Mouse (Mus musculus): ENCODE measurements around the gene Fhl3. TPM values are rescaled to one million over a fixed set of nuclear protein-coding genes. Genes with fewer than 3 reads are reported as not detected.
A peak's percentile ranks its signal among the peaks of the same experiment; 100 is the strongest.
"Not testable (repeated sequence)": the region's sequence is repeated elsewhere in the genome, so short reads cannot be mapped to it uniquely, and the experiment has no call there.

Fhl3 gene
- total and polyA plus RNA-seq, 2 experiments from 2014 or later, result 6.5 to 7.1 TPM

DNA sequence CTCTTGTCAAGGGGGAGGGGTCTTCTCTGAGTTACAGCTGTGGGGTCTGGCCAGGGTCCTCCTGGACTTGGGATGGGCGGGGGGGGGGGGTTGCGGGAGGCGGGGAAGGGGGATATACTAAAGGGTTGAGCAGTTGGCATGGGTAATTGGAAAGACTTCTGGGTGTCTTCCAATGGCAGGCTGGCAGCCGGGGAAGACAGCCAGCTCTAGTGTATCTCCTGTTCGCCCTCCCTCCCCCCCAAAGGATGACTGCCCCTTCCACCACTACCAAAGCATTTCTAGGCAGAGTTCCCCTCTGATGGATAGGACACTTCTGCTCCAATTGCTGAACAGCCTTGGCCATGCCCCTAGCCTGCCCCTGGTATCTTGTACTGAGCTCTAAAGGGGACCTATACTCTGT lies 1.4 kb downstream of the Fhl3 start:
- TF ChIP-seq CTCF (IDR thresholded peaks at IDR 0.05; ENCODE audit: low read depth) (no peak), EP300 (IDR thresholded peaks at IDR 0.05; ENCODE audit: low read depth) (no peak)
- ATAC-seq (ENCODE audit: insufficient read depth, low read depth), result no peak
- peak overlapping the region; percentile 72 for H3K27ac ChIP-seq (ENCODE audit: low read depth)

DNA sequence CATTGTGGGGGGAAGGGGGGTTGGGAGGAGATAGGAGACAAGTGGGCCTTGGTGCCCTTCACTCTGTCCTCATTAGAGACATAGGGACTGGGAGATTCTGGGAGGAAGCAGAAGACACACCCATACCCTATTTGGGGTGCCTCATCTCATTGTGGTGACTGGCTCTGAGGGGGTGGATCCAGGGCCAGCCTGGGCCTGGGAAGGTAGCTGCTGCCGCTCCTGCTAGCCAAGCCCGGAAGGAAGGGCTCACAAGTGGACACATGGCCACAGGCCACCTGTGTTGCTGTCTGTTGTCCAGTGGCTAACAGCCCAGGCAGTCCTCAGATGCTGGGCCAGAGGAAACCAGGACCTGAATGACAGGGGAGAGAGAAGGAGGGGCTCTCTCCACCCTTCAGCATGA lies 2.9 kb downstream of the Fhl3 start:
- no peaks in the 10 kb centered on the region for H3K9me3 ChIP-seq (replicated peaks; ENCODE audit: control insufficient read depth, low read length)
- ATAC-seq (ENCODE audit: insufficient read depth, low read depth), result no peak
- no peak overlapping the region for H3K9ac ChIP-seq (replicated peaks; ENCODE audit: low read depth, low read length)
- peak overlapping the region; percentile 52 for H3K4me2 ChIP-seq (ENCODE audit: low read depth, low read length)
- H3K27ac ChIP-seq (ENCODE audit: low read depth), result peak overlapping the region; percentile 91
- no peak for TF ChIP-seq EP300 (IDR thresholded peaks at IDR 0.05; ENCODE audit: low read depth)
- no peak for TF ChIP-seq CTCF (IDR thresholded peaks at IDR 0.05; ENCODE audit: low read depth)
- peaks cover 29% of the 10 kb centered on the region for H3K4me1 ChIP-seq (ENCODE audit: control insufficient read depth, insufficient read depth)
- DNase-seq (ENCODE audit: low spot score), result no peak
- 8% methylated on average over 2 of the region's 2 CpGs for WGBS
- peaks cover 20% of the 10 kb centered on the region for H3K36me3 ChIP-seq (replicated peaks; ENCODE audit: control insufficient read depth, insufficient read depth, low read length)
- H3K27me3 ChIP-seq (ENCODE audit: control insufficient read depth, insufficient read depth, low read length), result no peaks in the 10 kb centered on the region
- H3K4me3 ChIP-seq (ENCODE audit: low read depth, low read length), result no peak overlapping the region

More for the DNA sequence above, 1.4 kb downstream of the Fhl3 start:
- 24% methylated on average over 3 of the region's 5 CpGs for WGBS
- H3K4me3 ChIP-seq (ENCODE audit: low read depth, low read length), result peak overlapping the region; percentile 87
- no peaks in the 10 kb centered on the region for H3K9me3 ChIP-seq (replicated peaks; ENCODE audit: control insufficient read depth, low read length)
- peak overlapping the region; percentile 92 for H3K4me2 ChIP-seq (ENCODE audit: low read depth, low read length)
- peak overlapping the region; percentile 81 for H3K9ac ChIP-seq (replicated peaks; ENCODE audit: low read depth, low read length)
- peaks cover 29% of the 10 kb centered on the region for H3K4me1 ChIP-seq (ENCODE audit: control insufficient read depth, insufficient read depth)
- DNase-seq (ENCODE audit: low spot score), result no peak
- no peaks in the 10 kb centered on the region for H3K27me3 ChIP-seq (ENCODE audit: control insufficient read depth, insufficient read depth, low read length)
- peaks cover 12% of the 10 kb centered on the region for H3K36me3 ChIP-seq (replicated peaks; ENCODE audit: control insufficient read depth, insufficient read depth, low read length)

- no peak for ATAC-seq (ENCODE audit: insufficient read depth, low read depth)
- no peaks in the 10 kb centered on the region for H3K27me3 ChIP-seq (ENCODE audit: control insufficient read depth, insufficient read depth, low read length)
- peak overlapping the region; percentile 7; the same call in 1 of the 2 replicates for H3K4me3 ChIP-seq (ENCODE audit: low read depth, low read length)
- peaks cover 20% of the 10 kb centered on the region for H3K36me3 ChIP-seq (replicated peaks; ENCODE audit: control insufficient read depth, insufficient read depth, low read length)
- peak overlapping the region; percentile 52 for H3K4me2 ChIP-seq (ENCODE audit: low read depth, low read length)
- H3K27ac ChIP-seq (ENCODE audit: low read depth), result peak overlapping the region; percentile 91
- H3K9ac ChIP-seq (replicated peaks; ENCODE audit: low read depth, low read length), result peak overlapping the region; percentile 44
- no peak for DNase-seq (ENCODE audit: low spot score)
- H3K4me1 ChIP-seq (ENCODE audit: control insufficient read depth, insufficient read depth), result peaks cover 32% of the 10 kb centered on the region
- TF ChIP-seq EP300 (IDR thresholded peaks at IDR 0.05; ENCODE audit: low read depth) (no peak), CTCF (IDR thresholded peaks at IDR 0.05; ENCODE audit: low read depth) (no peak)
- WGBS, result 23% methylated on average over 6 of the region's 6 CpGs
- no peaks in the 10 kb centered on the region for H3K9me3 ChIP-seq (replicated peaks; ENCODE audit: control insufficient read depth, low read length)
Measured at GRCm38 (mm10) chr4:124703881-124704796, 3.6 kb downstream of the Fhl3 start.

DNA sequence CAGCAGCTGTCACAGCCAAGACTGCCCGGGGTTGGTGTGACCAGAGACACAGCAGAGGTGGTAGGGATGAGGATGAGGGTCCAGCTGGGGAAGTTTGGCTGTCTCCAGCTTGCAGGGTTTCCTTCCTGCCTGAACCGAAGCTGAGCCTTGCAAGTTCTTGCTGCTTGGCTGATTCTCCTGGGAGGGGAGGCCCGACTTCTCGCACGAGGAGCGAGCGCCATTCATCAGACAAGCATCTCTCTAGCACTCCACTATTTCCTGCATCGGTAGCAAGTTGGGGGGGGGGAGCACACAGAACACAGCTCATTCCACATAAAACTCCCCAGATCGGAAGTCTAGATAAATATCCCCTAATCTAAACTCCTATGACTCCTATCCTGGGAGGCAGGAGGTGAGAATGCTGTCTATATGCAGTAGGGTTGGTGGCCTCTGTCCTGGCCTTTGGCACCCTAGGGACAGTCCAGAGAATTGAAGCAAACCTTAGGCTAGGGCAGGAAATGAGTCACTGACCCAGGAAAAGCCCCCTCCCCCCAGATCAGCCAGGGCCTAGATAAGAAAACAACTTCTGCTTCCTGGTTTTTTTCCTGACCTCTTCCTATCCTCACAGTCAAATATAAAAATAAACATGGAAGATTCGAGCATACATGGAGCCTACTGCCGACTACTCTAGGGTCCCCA lies 4.4 kb downstream of the Fhl3 start:
- WGBS, result 29% methylated on average over 11 of the region's 11 CpGs
- peak; percentile 47 for DNase-seq (ENCODE audit: low spot score)
- peak; percentile 15 for ATAC-seq (ENCODE audit: insufficient read depth, low read depth)
- TF ChIP-seq EP300 (IDR thresholded peaks at IDR 0.05; ENCODE audit: low read depth), result peak; percentile 64; the same call in 1 of the 2 replicates
- no peak for TF ChIP-seq CTCF (IDR thresholded peaks at IDR 0.05; ENCODE audit: low read depth)
- Histone ChIP-seq H3K4me2 (ENCODE audit: low read depth, low read length) (peak overlapping the region; percentile 52), H3K4me3 (ENCODE audit: low read depth, low read length) (peak overlapping the region; percentile 7; the same call in 1 of the 2 replicates), H3K9me3 (replicated peaks; ENCODE audit: control insufficient read depth, low read length) (no peaks in the 10 kb centered on the region), H3K27me3 (ENCODE audit: control insufficient read depth, insufficient read depth, low read length) (no peaks in the 10 kb centered on the region), H3K27ac (ENCODE audit: low read depth) (peak overlapping the region; percentile 91), H3K4me1 (ENCODE audit: control insufficient read depth, insufficient read depth) (peaks cover 40% of the 10 kb centered on the region), H3K36me3 (replicated peaks; ENCODE audit: control insufficient read depth, insufficient read depth, low read length) (peaks cover 20% of the 10 kb centered on the region), H3K9ac (replicated peaks; ENCODE audit: low read depth, low read length) (peak overlapping the region; percentile 44)

GRCm38 (mm10) chr4:124705661-124706269 lies 5.3 kb downstream of the Fhl3 start:
- no peak for ATAC-seq (ENCODE audit: insufficient read depth, low read depth)
- Histone ChIP-seq H3K27me3 (ENCODE audit: control insufficient read depth, insufficient read depth, low read length) (no peaks in the 10 kb centered on the region), H3K9ac (replicated peaks; ENCODE audit: low read depth, low read length) (no peak overlapping the region), H3K36me3 (replicated peaks; ENCODE audit: control insufficient read depth, insufficient read depth, low read length) (peaks cover 20% of the 10 kb centered on the region), H3K4me1 (ENCODE audit: control insufficient read depth, insufficient read depth) (peaks cover 48% of the 10 kb centered on the region), H3K27ac (ENCODE audit: low read depth) (peak overlapping the region; percentile 91), H3K4me3 (ENCODE audit: low read depth, low read length) (no peak overlapping the region), H3K4me2 (ENCODE audit: low read depth, low read length) (no peak overlapping the region), H3K9me3 (replicated peaks; ENCODE audit: control insufficient read depth, low read length) (no peaks in the 10 kb centered on the region)
- 79% methylated on average over 23 of the region's 23 CpGs for WGBS
- no peak for TF ChIP-seq EP300 (IDR thresholded peaks at IDR 0.05; ENCODE audit: low read depth)
- no peak for TF ChIP-seq CTCF (IDR thresholded peaks at IDR 0.05; ENCODE audit: low read depth)
- DNase-seq (ENCODE audit: low spot score), result no peak

- H3K27me3 ChIP-seq (ENCODE audit: control insufficient read depth, insufficient read depth, low read length); DNase-seq (ENCODE audit: low spot score); H3K9ac ChIP-seq (replicated peaks; ENCODE audit: low read depth, low read length); H3K4me2 ChIP-seq (ENCODE audit: low read depth, low read length); H3K4me3 ChIP-seq (ENCODE audit: low read depth, low read length); H3K9me3 ChIP-seq (replicated peaks; ENCODE audit: control insufficient read depth, low read length); ATAC-seq (ENCODE audit: insufficient read depth, low read depth): not testable (repeated sequence)
- Histone ChIP-seq H3K36me3 (replicated peaks; ENCODE audit: control insufficient read depth, insufficient read depth, low read length) (peaks cover 20% of the 10 kb centered on the region), H3K27ac (ENCODE audit: low read depth) (peak overlapping the region; percentile 91; the same call in 1 of the 2 replicates), H3K4me1 (ENCODE audit: control insufficient read depth, insufficient read depth) (peaks cover 42% of the 10 kb centered on the region)
- WGBS, result 87% methylated on average over 25 of the region's 25 CpGs
Measured at GRCm38 (mm10) chr4:124707381-124708199, 7.1 kb downstream of the Fhl3 start.

- Histone ChIP-seq H3K4me2 (ENCODE audit: low read depth, low read length) (peak overlapping the region; percentile 77; the same call in 1 of the 2 replicates), H3K4me1 (ENCODE audit: control insufficient read depth, insufficient read depth) (peaks cover 41% of the 10 kb centered on the region), H3K27ac (ENCODE audit: low read depth) (peak overlapping the region; percentile 91), H3K36me3 (replicated peaks; ENCODE audit: control insufficient read depth, insufficient read depth, low read length) (peaks cover 20% of the 10 kb centered on the region), H3K4me3 (ENCODE audit: low read depth, low read length) (peak overlapping the region; percentile 49; the same call in 1 of the 2 replicates)
- WGBS, result 24% methylated on average over 1 of the region's 1 CpGs
- not testable (repeated sequence) for H3K27me3 ChIP-seq (ENCODE audit: control insufficient read depth, insufficient read depth, low read length); H3K9ac ChIP-seq (replicated peaks; ENCODE audit: low read depth, low read length); H3K9me3 ChIP-seq (replicated peaks; ENCODE audit: control insufficient read depth, low read length); DNase-seq (ENCODE audit: low spot score); ATAC-seq (ENCODE audit: insufficient read depth, low read depth)
Measured at GRCm38 (mm10) chr4:124708200-124708517, 7.7 kb downstream of the Fhl3 start.

Data from heart, postnatal 0 days (tissue).